Mouse (Mus musculus) kidney, embryonic 16.5 days (tissue): ENCODE results near the gene Dlg5. TPM values are rescaled to one million over a fixed set of nuclear protein-coding genes. Genes with fewer than 3 reads are reported as not detected.

Experiments
- ATAC-seq: fragments of 200-750 bp; cut with Nextera tagmentation; 2 replicates; pipeline ENCODE4 v1.8.0; 2017; ENCODE audit warnings: moderate TSS enrichment; ENCODE audit not compliant: low FRiP score, low TSS enrichment
- H3K27ac ChIP-seq: fragments of 300-500 bp; sonication (generic); 2 replicates; pipeline ENCODE4 v1.5.1; 2014; ENCODE audit warnings: low read length
- H3K27me3 ChIP-seq: fragments of 300-500 bp; sonication (generic); 2 replicates; pipeline ENCODE4 v1.6.1; 2014; ENCODE audit warnings: low read length, control low read depth, mixed read lengths; ENCODE audit not compliant: insufficient read depth
- H3K36me3 ChIP-seq: fragments of 300-500 bp; sonication (generic); 2 replicates; pipeline ENCODE4 v1.6.1; 2014; ENCODE audit warnings: low read length, control low read depth, mixed read lengths; ENCODE audit not compliant: insufficient read depth
- H3K4me1 ChIP-seq: fragments of 300-500 bp; sonication (generic); 2 replicates; pipeline ENCODE4 v1.6.1; 2014; ENCODE audit warnings: low read length, control low read depth, mixed read lengths; ENCODE audit not compliant: insufficient read depth
- H3K4me2 ChIP-seq: fragments of 300-500 bp; sonication (generic); replicated peaks from 2 replicates; pipeline ENCODE4 v1.6.1; 2014; ENCODE audit warnings: low read depth, low read length
- H3K4me3 ChIP-seq: fragments of 300-500 bp; sonication (generic); 2 replicates; pipeline ENCODE4 v1.5.1; 2014; ENCODE audit warnings: mild to moderate bottlenecking, low read length
- H3K9ac ChIP-seq: fragments of 300-500 bp; sonication (generic); replicated peaks from 2 replicates; pipeline ENCODE4 v1.6.1; 2014; ENCODE audit warnings: low read length
- H3K9me3 ChIP-seq: fragments of 300-500 bp; sonication (generic); 2 replicates; pipeline ENCODE4 v1.6.1; 2016; ENCODE audit warnings: low read length, control low read depth
- WGBS: fragments of 180-500 bp; shearing (Covaris S2); extraction: QIAGEN DNeasy Blood & Tissue Kit; methylation state at CpG from one replicate; pipeline ENCODE4 v1.1.7; 2014; 5-methylcytosine and 5-hydroxymethylcytosine counted together
- polyA plus RNA-seq: library from polyadenylated mRNA; unstranded; fragments of >200 nt; fragmentation: Nextera tagmentation; extraction: Ambion mirVana; gene quantifications from 2 replicates; pipeline ENCODE4 v1.2.1, GENCODE M21; 2015

Gene Dlg5
- polyA plus RNA-seq, 1 experiment from 2014 or later, result 13.7 TPM

GRCm38 (mm10) chr14:24262915-24263314 is 17.2 kb upstream of the Dlg5 start:
- peaks cover 8% of the 10 kb centered on the region; the same call in 1 of the 2 replicates for H3K4me1 ChIP-seq
- no peaks in the 10 kb centered on the region for H3K36me3 ChIP-seq
- H3K9me3 ChIP-seq, result no peaks in the 10 kb centered on the region
- H3K27ac ChIP-seq, result no peak overlapping the region
- H3K27me3 ChIP-seq, result no peaks in the 10 kb centered on the region
- no peak overlapping the region for H3K4me3 ChIP-seq
- ATAC-seq, result peak; percentile 49; the same call in 1 of the 2 replicates
- H3K9ac ChIP-seq, result no peak overlapping the region
- 49% methylated on average over 2 of the region's 2 CpGs for WGBS
- no peak overlapping the region for H3K4me2 ChIP-seq

- H3K4me1 ChIP-seq, result peaks cover 8% of the 10 kb centered on the region; the same call in 1 of the 2 replicates
- ATAC-seq, result no peak
- no peaks in the 10 kb centered on the region for H3K36me3 ChIP-seq
- H3K4me2 ChIP-seq, result no peak overlapping the region
- no peak overlapping the region for H3K9ac ChIP-seq
- no peaks in the 10 kb centered on the region for H3K9me3 ChIP-seq
- no peaks in the 10 kb centered on the region for H3K27me3 ChIP-seq
- WGBS, result 57% methylated on average over 6 of the region's 6 CpGs
- no peak overlapping the region for H3K27ac ChIP-seq
- H3K4me3 ChIP-seq, result no peak overlapping the region
These were observed 16.7 kb upstream of the Dlg5 start for GRCm38 (mm10) chr14:24262382-24262781.

GRCm38 (mm10) chr14:24260391-24260790 is 14.7 kb upstream of the Dlg5 start:
- Histone ChIP-seq H3K4me3 (no peak overlapping the region), H3K4me1 (peaks cover 8% of the 10 kb centered on the region; the same call in 1 of the 2 replicates), H3K9me3 (no peaks in the 10 kb centered on the region), H3K9ac (no peak overlapping the region), H3K36me3 (no peaks in the 10 kb centered on the region), H3K27ac (no peak overlapping the region), H3K4me2 (no peak overlapping the region), H3K27me3 (no peaks in the 10 kb centered on the region)
- ATAC-seq, result no peak
- 60% methylated on average over 4 of the region's 4 CpGs for WGBS

GRCm38 (mm10) chr14:24255956-24256355 is 10.2 kb upstream of the Dlg5 start:
- no peak overlapping the region for H3K4me2 ChIP-seq
- no peak for ATAC-seq
- no peak overlapping the region for H3K9ac ChIP-seq
- 44% methylated on average over 2 of the region's 2 CpGs for WGBS
- peaks cover 15% of the 10 kb centered on the region for H3K4me1 ChIP-seq
- no peaks in the 10 kb centered on the region for H3K36me3 ChIP-seq
- no peaks in the 10 kb centered on the region for H3K9me3 ChIP-seq
- no peak overlapping the region for H3K27ac ChIP-seq
- no peak overlapping the region for H3K4me3 ChIP-seq
- H3K27me3 ChIP-seq, result no peaks in the 10 kb centered on the region

- peak overlapping the region; percentile 42 for H3K9ac ChIP-seq
- no peaks in the 10 kb centered on the region for H3K27me3 ChIP-seq
- peak; percentile 92 for ATAC-seq
- H3K4me3 ChIP-seq, result no peak overlapping the region
- H3K36me3 ChIP-seq, result no peaks in the 10 kb centered on the region
- H3K9me3 ChIP-seq, result no peaks in the 10 kb centered on the region
- H3K4me2 ChIP-seq, result peak overlapping the region; percentile 50
- WGBS, result 5% methylated on average over 8 of the region's 8 CpGs
- H3K27ac ChIP-seq, result peak overlapping the region; percentile 73
- H3K4me1 ChIP-seq, result peaks cover 15% of the 10 kb centered on the region
These were observed 8.0 kb upstream of the Dlg5 start for GRCm38 (mm10) chr14:24253611-24254202.

- no peak overlapping the region for H3K4me2 ChIP-seq
- no peak for ATAC-seq
- peaks cover 15% of the 10 kb centered on the region for H3K4me1 ChIP-seq
- H3K9me3 ChIP-seq, result no peaks in the 10 kb centered on the region
- no peak overlapping the region for H3K27ac ChIP-seq
- H3K36me3 ChIP-seq, result no peaks in the 10 kb centered on the region
- no peak overlapping the region for H3K9ac ChIP-seq
- WGBS, result 89% methylated on average over 1 of the region's 1 CpGs
- no peak overlapping the region for H3K4me3 ChIP-seq
- H3K27me3 ChIP-seq, result no peaks in the 10 kb centered on the region
These were observed 5.6 kb upstream of the Dlg5 start for GRCm38 (mm10) chr14:24251326-24251725.

GRCm38 (mm10) chr14:24249926-24250325 is 4.2 kb upstream of the Dlg5 start:
- no peak for ATAC-seq
- no peak overlapping the region for H3K4me2 ChIP-seq
- no peak overlapping the region for H3K4me3 ChIP-seq
- no peaks in the 10 kb centered on the region for H3K36me3 ChIP-seq
- H3K27me3 ChIP-seq, result no peaks in the 10 kb centered on the region
- H3K4me1 ChIP-seq, result peaks cover 19% of the 10 kb centered on the region
- H3K9ac ChIP-seq, result no peak overlapping the region
- H3K9me3 ChIP-seq, result no peaks in the 10 kb centered on the region
- no peak overlapping the region for H3K27ac ChIP-seq
- WGBS, result 72% methylated on average over 2 of the region's 2 CpGs

GRCm38 (mm10) chr14:24244330-24245176 is 1.2 kb downstream of the Dlg5 start:
- Histone ChIP-seq H3K4me1 (peaks cover 22% of the 10 kb centered on the region; the same call in 1 of the 2 replicates), H3K4me2 (peak overlapping the region; percentile 73), H3K27ac (peak overlapping the region; percentile 95), H3K4me3 (peak overlapping the region; percentile 87), H3K36me3 (peaks cover 4% of the 10 kb centered on the region; the same call in 1 of the 2 replicates), H3K9ac (peak overlapping the region; percentile 98), H3K9me3 (no peaks in the 10 kb centered on the region), H3K27me3 (no peaks in the 10 kb centered on the region)
- peak; percentile 60; the same call in 1 of the 2 replicates for ATAC-seq
- WGBS, result 1% methylated on average over 40 of the region's 40 CpGs

- no peak overlapping the region for H3K4me3 ChIP-seq
- H3K27me3 ChIP-seq, result no peaks in the 10 kb centered on the region
- peaks cover 37% of the 10 kb centered on the region; the same call in 1 of the 2 replicates for H3K4me1 ChIP-seq
- peaks cover 6% of the 10 kb centered on the region; the same call in 1 of the 2 replicates for H3K36me3 ChIP-seq
- no peak overlapping the region for H3K27ac ChIP-seq
- H3K9me3 ChIP-seq, result no peaks in the 10 kb centered on the region
- no peak overlapping the region for H3K4me2 ChIP-seq
- 96% methylated on average over 2 of the region's 2 CpGs for WGBS
- no peak overlapping the region for H3K9ac ChIP-seq
- ATAC-seq, result no peak
These were observed 3.7 kb downstream of the Dlg5 start for GRCm38 (mm10) chr14:24242016-24242415.

- Histone ChIP-seq H3K9me3 (no peaks in the 10 kb centered on the region), H3K9ac (no peak overlapping the region), H3K4me1 (peaks cover 34% of the 10 kb centered on the region; the same call in 1 of the 2 replicates), H3K4me3 (no peak overlapping the region), H3K27me3 (no peaks in the 10 kb centered on the region), H3K36me3 (peaks cover 6% of the 10 kb centered on the region; the same call in 1 of the 2 replicates), H3K4me2 (no peak overlapping the region), H3K27ac (no peak overlapping the region)
- 59% methylated on average over 6 of the region's 6 CpGs for WGBS
- no peak for ATAC-seq
These were observed 4.9 kb downstream of the Dlg5 start for GRCm38 (mm10) chr14:24240831-24241230.
